Mouse (Mus musculus): ENCODE results near the gene Gm10057. TPM values are rescaled to one million over a fixed set of nuclear protein-coding genes. Genes with fewer than 3 reads are reported as not detected.
"Not testable (repeated sequence)": the region's sequence is repeated elsewhere in the genome, so short reads cannot be mapped to it uniquely, and the experiment has no call there.

Gene Gm10057
- polyA plus RNA-seq (2014; fragmentation: Nextera tagmentation; extraction: Ambion mirVana): not detected in 2 replicates

DNA sequence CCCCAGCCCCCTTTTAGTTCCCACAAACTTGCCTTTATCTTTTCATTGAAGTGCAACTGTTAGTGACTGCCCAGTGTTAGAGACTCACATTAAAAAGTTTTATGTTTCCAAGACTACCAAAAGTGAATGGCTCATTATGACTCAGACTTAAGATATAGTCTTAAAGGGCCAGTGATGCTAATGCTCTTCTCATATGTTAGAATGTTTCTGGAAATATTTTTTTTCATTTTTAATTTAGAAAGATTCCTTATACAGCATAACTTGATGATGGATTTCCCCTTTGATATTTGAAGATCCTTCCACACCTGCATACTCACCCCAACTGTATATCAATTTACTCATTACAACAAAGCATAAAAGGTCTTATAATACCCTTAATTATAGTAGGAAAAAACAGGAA lies at the start of gene Gm10057:
TSS of gene Gm10057 (minus strand) at position 101 of the 400 bp plus-strand sequence.
- H3K9me3 ChIP-seq (ENCODE audit: control insufficient read depth, low read length); H3K36me3 ChIP-seq (ENCODE audit: control insufficient read depth, insufficient read depth, low read length); H3K4me3 ChIP-seq (ENCODE audit: low read depth, low read length); DNase-seq (ENCODE audit: low spot score, missing footprints); H3K27me3 ChIP-seq (ENCODE audit: control insufficient read depth, insufficient read depth, low read length); H3K4me2 ChIP-seq; H3K27ac ChIP-seq (ENCODE audit: low read depth, low read length); ATAC-seq (ENCODE audit: low FRiP score); H3K9ac ChIP-seq (ENCODE audit: low read length); H3K4me1 ChIP-seq (ENCODE audit: control insufficient read depth, insufficient read depth, low read length): not testable (repeated sequence)

DNA sequence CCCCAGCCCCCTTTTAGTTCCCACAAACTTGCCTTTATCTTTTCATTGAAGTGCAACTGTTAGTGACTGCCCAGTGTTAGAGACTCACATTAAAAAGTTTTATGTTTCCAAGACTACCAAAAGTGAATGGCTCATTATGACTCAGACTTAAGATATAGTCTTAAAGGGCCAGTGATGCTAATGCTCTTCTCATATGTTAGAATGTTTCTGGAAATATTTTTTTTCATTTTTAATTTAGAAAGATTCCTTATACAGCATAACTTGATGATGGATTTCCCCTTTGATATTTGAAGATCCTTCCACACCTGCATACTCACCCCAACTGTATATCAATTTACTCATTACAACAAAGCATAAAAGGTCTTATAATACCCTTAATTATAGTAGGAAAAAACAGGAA lies 21.1 kb downstream of the Gm10057 start, which contains the start of gene 4921511M17Rik:
TSS of gene 4921511M17Rik (minus strand) at position 101 of the 400 bp plus-strand sequence.
- ATAC-seq (ENCODE audit: low FRiP score); H3K27me3 ChIP-seq (ENCODE audit: control insufficient read depth, insufficient read depth, low read length); DNase-seq (ENCODE audit: low spot score, missing footprints); H3K36me3 ChIP-seq (ENCODE audit: control insufficient read depth, insufficient read depth, low read length); H3K27ac ChIP-seq (ENCODE audit: low read depth, low read length); H3K4me1 ChIP-seq (ENCODE audit: control insufficient read depth, insufficient read depth, low read length); H3K9me3 ChIP-seq (ENCODE audit: control insufficient read depth, low read length); H3K4me3 ChIP-seq (ENCODE audit: low read depth, low read length); H3K4me2 ChIP-seq; H3K9ac ChIP-seq (ENCODE audit: low read length): not testable (repeated sequence)

DNA sequence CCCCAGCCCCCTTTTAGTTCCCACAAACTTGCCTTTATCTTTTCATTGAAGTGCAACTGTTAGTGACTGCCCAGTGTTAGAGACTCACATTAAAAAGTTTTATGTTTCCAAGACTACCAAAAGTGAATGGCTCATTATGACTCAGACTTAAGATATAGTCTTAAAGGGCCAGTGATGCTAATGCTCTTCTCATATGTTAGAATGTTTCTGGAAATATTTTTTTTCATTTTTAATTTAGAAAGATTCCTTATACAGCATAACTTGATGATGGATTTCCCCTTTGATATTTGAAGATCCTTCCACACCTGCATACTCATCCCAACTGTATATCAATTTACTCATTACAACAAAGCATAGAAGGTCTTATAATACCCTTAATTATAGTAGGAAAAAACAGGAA lies 42.3 kb downstream of the Gm10057 start, which contains the start of gene Samt1:
TSS of gene Samt1 (minus strand) at position 101 of the 400 bp plus-strand sequence.
- not testable (repeated sequence) for DNase-seq (ENCODE audit: low spot score, missing footprints); H3K36me3 ChIP-seq (ENCODE audit: control insufficient read depth, insufficient read depth, low read length); H3K27ac ChIP-seq (ENCODE audit: low read depth, low read length)

More for the DNA sequence above, 42.3 kb downstream of the Gm10057 start, which contains the start of gene Samt1:
- not testable (repeated sequence) for H3K4me2 ChIP-seq; ATAC-seq (ENCODE audit: low FRiP score); H3K9ac ChIP-seq (ENCODE audit: low read length); H3K27me3 ChIP-seq (ENCODE audit: control insufficient read depth, insufficient read depth, low read length); H3K4me3 ChIP-seq (ENCODE audit: low read depth, low read length); H3K4me1 ChIP-seq (ENCODE audit: control insufficient read depth, insufficient read depth, low read length); H3K9me3 ChIP-seq (ENCODE audit: control insufficient read depth, low read length)

Other genes with a start within 250 kb of the Gm10057 start
- gene Spin2c, start 222.8 kb downstream of the Gm10057 start, polyA plus RNA-seq (2014; fragmentation: Nextera tagmentation; extraction: Ambion mirVana): 10.6 and 11.9 TPM in 2 replicates
- gene Samt1, start 42.4 kb downstream of the Gm10057 start, polyA plus RNA-seq (2014; fragmentation: Nextera tagmentation; extraction: Ambion mirVana): not detected in 2 replicates
- not detected in 2 replicates for gene 4921511M17Rik, start 21.2 kb downstream of the Gm10057 start, polyA plus RNA-seq (2014; fragmentation: Nextera tagmentation; extraction: Ambion mirVana)
- gene Gm15140, start 65.6 kb upstream of the Gm10057 start, polyA plus RNA-seq (2014; fragmentation: Nextera tagmentation; extraction: Ambion mirVana): not detected in 2 replicates

Data from midbrain, embryonic 11.5 days (tissue).